Mouse (Mus musculus): ENCODE results near the gene Grin3b.

DNA sequence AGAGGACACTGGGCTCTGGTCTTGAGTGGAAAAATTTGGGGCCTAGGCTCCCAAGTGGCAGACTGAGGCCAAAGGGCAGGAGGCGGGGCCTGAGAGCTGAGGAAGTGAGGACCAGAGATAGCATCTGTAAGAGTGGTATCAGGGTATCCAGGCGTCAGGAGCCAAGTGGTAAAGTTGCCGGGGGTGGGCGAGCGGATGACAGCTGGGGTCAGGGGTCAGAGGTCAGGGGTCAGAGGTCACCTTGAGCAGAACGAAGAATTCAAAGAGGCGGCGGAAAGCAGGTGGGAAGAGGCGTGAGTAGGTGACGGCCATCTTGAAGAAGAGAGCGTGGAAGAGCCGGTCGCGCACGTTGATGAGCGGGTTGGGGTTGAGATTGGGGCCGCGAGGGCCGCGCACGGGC is 13.2 kb downstream of the Grin3b start:
- TF ChIP-seq CTCF (IDR thresholded peaks at IDR 0.05; ENCODE audit: low read depth) (no peak), EP300 (optimal IDR thresholded peaks at IDR 0.05) (no peak)
